Mouse (Mus musculus) kidney, adult 10 weeks (tissue): ENCODE data around the gene Rpusd3. TPM values are rescaled to one million over a fixed set of nuclear protein-coding genes. Genes with fewer than 3 reads are reported as not detected.

Source experiments
- polyA plus RNA-seq: library from polyadenylated mRNA; stranded (reverse); fragments of 350-450 nt; fragmentation: Illumina TruSeq; extraction: RNeasy Lipid Tissue Mini Kit (QIAGEN cat#74804); gene quantifications from one replicate; pipeline ENCODE4 v1.2.3, GENCODE M21; 2014; ENCODE audit warnings: low read depth, low replicate concordance

Gene Rpusd3
- polyA plus RNA-seq, result 0.69 TPM

GRCm38 (mm10) chr6:113419199-113419587 lies at the start of gene Rpusd3:
Gene Rpusd3, minus strand, starts transcription at chr6:113419340.

GRCm38 (mm10) chr6:113457952-113458534 lies 38.9 kb upstream of the Rpusd3 start, which contains the start of gene Il17re:
Gene Il17re, plus strand, starts transcription at chr6:113458484.

GRCm38 (mm10) chr6:113442442-113443090 lies 23.4 kb upstream of the Rpusd3 start, which contains the start of gene Jagn1:
Gene Jagn1, plus strand, starts transcription at chr6:113442569.

GRCm38 (mm10) chr6:113435664-113436205 lies 16.6 kb upstream of the Rpusd3 start, which contains the start of gene Cidec:
Gene Cidec, minus strand, starts transcription at chr6:113435760.

GRCm38 (mm10) chr6:113388960-113389359 lies 30.2 kb downstream of the Rpusd3 start, which contains the start of gene Ttll3:
Gene Ttll3, plus strand, starts transcription at chr6:113389260.

GRCm38 (mm10) chr6:113377496-113378385 lies 41.4 kb downstream of the Rpusd3 start, which contains the start of the genes Tada3 and Arpc4:
Gene Tada3, minus strand, starts transcription at chr6:113377883.
Gene Arpc4, plus strand, starts transcription at chr6:113378115.

Other genes with a start within 250 kb of the Rpusd3 start
- gene Lhfpl4, start 224.0 kb downstream of the Rpusd3 start, polyA plus RNA-seq, result not detected
- 20.5 TPM for gene Mtmr14, start 181.5 kb downstream of the Rpusd3 start, polyA plus RNA-seq
- gene Cpne9, start 137.0 kb downstream of the Rpusd3 start, polyA plus RNA-seq, result not detected
- 2.6 TPM for gene Brpf1, start 112.2 kb downstream of the Rpusd3 start, polyA plus RNA-seq
- gene Ogg1, start 92.4 kb downstream of the Rpusd3 start, polyA plus RNA-seq, result 1.6 TPM
- gene Camk1, start 75.4 kb downstream of the Rpusd3 start, polyA plus RNA-seq, result 22.2 TPM
- gene Tada3, start 41.5 kb downstream of the Rpusd3 start, polyA plus RNA-seq, result 1.4 TPM
- 127 TPM for gene Arpc4, start 41.2 kb downstream of the Rpusd3 start, polyA plus RNA-seq
- 0.32 TPM for gene Ttll3, start 30.1 kb downstream of the Rpusd3 start, polyA plus RNA-seq
- 0.24 TPM for gene Cidec, start 16.4 kb upstream of the Rpusd3 start, polyA plus RNA-seq
- 29.4 TPM for gene Jagn1, start 23.2 kb upstream of the Rpusd3 start, polyA plus RNA-seq
- gene Il17re, start 39.1 kb upstream of the Rpusd3 start, polyA plus RNA-seq, result 4.5 TPM
- 6.2 TPM for gene Il17rc, start 52.1 kb upstream of the Rpusd3 start, polyA plus RNA-seq
- 1.5 TPM for gene Creld1, start 64.0 kb upstream of the Rpusd3 start, polyA plus RNA-seq
- not detected for gene Prrt3, start 82.6 kb upstream of the Rpusd3 start, polyA plus RNA-seq
- gene Emc3, start 112.3 kb upstream of the Rpusd3 start, polyA plus RNA-seq, result 92.6 TPM
- gene Fancd2, start 112.3 kb upstream of the Rpusd3 start, polyA plus RNA-seq, result 0.16 TPM
- gene Fancd2os, start 181.4 kb upstream of the Rpusd3 start, polyA plus RNA-seq, result 7.1 TPM
- gene Brk1, start 185.4 kb upstream of the Rpusd3 start, polyA plus RNA-seq, result 46.0 TPM
- gene Vhl, start 204.6 kb upstream of the Rpusd3 start, polyA plus RNA-seq, result 20.6 TPM
- gene Irak2, start 219.1 kb upstream of the Rpusd3 start, polyA plus RNA-seq, result 8.8 TPM